Mouse (Mus musculus) right cerebral cortex, postnatal 4 days (tissue): Measurements from ENCODE around the gene Shc4.

Experiments
- DNase-seq: peaks from one replicate; pipeline ENCODE4 v3.0.0-alpha.2; 2022

The Shc4 gene

GRCm38 (mm10) chr2:125684559-125685440 is 39.1 kb downstream of the Shc4 start:
- no peak for DNase-seq

GRCm38 (mm10) chr2:125683895-125684294 is 40.1 kb downstream of the Shc4 start:
- DNase-seq: no peak

- no peak for DNase-seq
Observed at GRCm38 (mm10) chr2:125681811-125682210, 42.1 kb downstream of the Shc4 start.

- peak; percentile 92 for DNase-seq
Observed at GRCm38 (mm10) chr2:125672957-125673631, 50.9 kb downstream of the Shc4 start, which contains the start of gene Eid1. Eid1 (plus strand) TSS chr2:125673095.

GRCm38 (mm10) chr2:125672568-125672956 is 51.4 kb downstream of the Shc4 start:
- no peak for DNase-seq

- no peak for DNase-seq
Observed at GRCm38 (mm10) chr2:125670846-125671245, 53.1 kb downstream of the Shc4 start.

- no peak for DNase-seq
Observed at GRCm38 (mm10) chr2:125667721-125668120, 56.2 kb downstream of the Shc4 start.

GRCm38 (mm10) chr2:125667184-125667583 is 56.8 kb downstream of the Shc4 start:
- DNase-seq: no peak

- DNase-seq: no peak
Observed at GRCm38 (mm10) chr2:125666668-125667067, 57.3 kb downstream of the Shc4 start.

- no peak for DNase-seq
Observed at GRCm38 (mm10) chr2:125665909-125666308, 58.0 kb downstream of the Shc4 start.

- no peak for DNase-seq
Observed at GRCm38 (mm10) chr2:125665213-125665612, 58.7 kb downstream of the Shc4 start.

- no peak for DNase-seq
Observed at GRCm38 (mm10) chr2:125662517-125662916, 61.4 kb downstream of the Shc4 start.

- no peak for DNase-seq
Observed at GRCm38 (mm10) chr2:125661156-125661555, 62.8 kb downstream of the Shc4 start.

GRCm38 (mm10) chr2:125660537-125661130 is 63.3 kb downstream of the Shc4 start:
- DNase-seq: peak; percentile 18

- peak; percentile 66 for DNase-seq
Observed at GRCm38 (mm10) chr2:125659823-125660536, 64.0 kb downstream of the Shc4 start.

GRCm38 (mm10) chr2:125655391-125655790 is 68.6 kb downstream of the Shc4 start:
- no peak for DNase-seq

- no peak for DNase-seq
Observed at GRCm38 (mm10) chr2:125653286-125653685, 70.7 kb downstream of the Shc4 start.

- no peak for DNase-seq
Observed at GRCm38 (mm10) chr2:125651563-125651962, 72.4 kb downstream of the Shc4 start.

- DNase-seq: no peak
Observed at GRCm38 (mm10) chr2:125650742-125651352, 73.1 kb downstream of the Shc4 start.

- no peak for DNase-seq
Observed at GRCm38 (mm10) chr2:125650038-125650437, 73.9 kb downstream of the Shc4 start.

- no peak for DNase-seq
Observed at GRCm38 (mm10) chr2:125644912-125645311, 79.0 kb downstream of the Shc4 start.

GRCm38 (mm10) chr2:125637331-125637730 is 86.6 kb downstream of the Shc4 start:
- DNase-seq: no peak

GRCm38 (mm10) chr2:125630010-125630409 is 93.9 kb downstream of the Shc4 start:
- no peak for DNase-seq
